Mouse (Mus musculus) layer of hippocampus, adult 9-10 months (tissue): ENCODE measurements around the gene Trim30d.
"Not testable (repeated sequence)": the region's sequence is repeated elsewhere in the genome, so short reads cannot be mapped to it uniquely, and the experiment has no call there.

Experiments
- DNase-seq: peaks from one replicate; pipeline ENCODE4 v3.0.0; 2022; ENCODE audit warnings: low spot score

The Trim30d gene

GRCm38 (mm10) chr7:104507421-104508065 is at the start of gene Trim30d:
Gene Trim30d, minus strand, starts transcription at chr7:104507849.
- peak; percentile 0 for DNase-seq

GRCm38 (mm10) chr7:104552700-104553099 is 45.1 kb upstream of the Trim30d start:
- no peak for DNase-seq

GRCm38 (mm10) chr7:104549833-104550232 is 42.2 kb upstream of the Trim30d start, which contains the start of gene Olfr651:
Gene Olfr651, plus strand, starts transcription at chr7:104550133.
- no peak for DNase-seq

GRCm38 (mm10) chr7:104501589-104502371 is 5.9 kb downstream of the Trim30d start:
- DNase-seq, result no peak

- DNase-seq, result not testable (repeated sequence)
Measured at GRCm38 (mm10) chr7:104501186-104501585, 6.5 kb downstream of the Trim30d start.

- DNase-seq, result not testable (repeated sequence)
Measured at GRCm38 (mm10) chr7:104499464-104499863, 8.2 kb downstream of the Trim30d start.

- DNase-seq, result peak; percentile 12
Measured at GRCm38 (mm10) chr7:104465065-104465744, 42.4 kb downstream of the Trim30d start, which contains the start of gene Trim30a. Gene Trim30a, minus strand, starts transcription at chr7:104465193.

GRCm38 (mm10) chr7:104445961-104446645 is 61.5 kb downstream of the Trim30d start:
- DNase-seq, result peak; percentile 13
